Mouse (Mus musculus): ENCODE measurements around the gene Atxn10. TPM values are rescaled to one million over a fixed set of nuclear protein-coding genes. Genes with fewer than 3 reads are reported as not detected.

Atxn10 gene
- polyA plus RNA-seq, 1 experiment = 281 TPM

DNA sequence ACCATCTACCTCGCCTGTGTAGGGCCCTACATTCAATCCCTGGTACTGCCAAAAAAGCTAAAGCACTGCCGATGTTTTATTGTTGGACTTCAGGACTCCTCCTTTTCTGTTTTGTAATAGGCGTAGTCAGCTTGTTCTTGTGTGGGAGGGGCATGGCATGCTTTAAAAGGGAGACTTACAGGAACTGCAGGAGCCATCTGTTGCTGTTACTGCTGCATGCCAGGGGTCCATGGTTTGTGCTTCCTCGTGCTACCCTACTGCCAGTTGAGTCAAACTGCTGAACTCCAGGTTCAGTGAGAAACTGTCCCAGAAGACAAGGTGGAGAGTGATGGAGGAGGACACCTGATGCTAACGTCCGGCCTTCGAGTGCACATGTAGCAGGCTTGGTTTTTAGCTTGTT, 65.9 kb downstream of the Atxn10 start:
- DNase-seq (ENCODE audit: extremely low spot score in 1 of 2, low spot score in 1 of 2) = peak; percentile 26 to 47

DNA sequence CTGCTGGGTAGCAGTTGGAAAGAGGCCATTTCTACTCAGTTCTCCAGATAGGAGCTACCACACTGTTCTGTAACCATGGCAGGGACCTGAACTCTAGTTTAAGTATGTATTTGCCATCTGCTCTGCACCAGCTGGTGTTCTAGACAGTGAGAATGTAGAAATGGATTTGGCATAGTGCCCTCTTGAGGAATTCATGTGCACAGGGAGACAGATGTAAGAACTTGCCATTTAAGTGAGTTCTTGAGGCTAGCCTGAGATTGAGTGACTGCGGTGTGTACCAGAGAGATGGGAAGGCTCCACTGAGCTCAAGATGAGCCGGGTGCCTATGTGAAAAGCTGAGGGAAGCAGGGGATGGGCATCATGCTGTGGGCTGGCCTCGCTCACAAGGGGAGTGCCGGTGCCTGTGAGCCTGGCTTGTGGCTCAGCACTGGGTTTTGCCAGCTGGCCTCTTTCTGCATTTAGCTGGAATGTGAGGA, 67.2 kb downstream of the Atxn10 start:
- DNase-seq (ENCODE audit: extremely low spot score in 1 of 2, low spot score in 1 of 2) = peak; percentile 94

DNA sequence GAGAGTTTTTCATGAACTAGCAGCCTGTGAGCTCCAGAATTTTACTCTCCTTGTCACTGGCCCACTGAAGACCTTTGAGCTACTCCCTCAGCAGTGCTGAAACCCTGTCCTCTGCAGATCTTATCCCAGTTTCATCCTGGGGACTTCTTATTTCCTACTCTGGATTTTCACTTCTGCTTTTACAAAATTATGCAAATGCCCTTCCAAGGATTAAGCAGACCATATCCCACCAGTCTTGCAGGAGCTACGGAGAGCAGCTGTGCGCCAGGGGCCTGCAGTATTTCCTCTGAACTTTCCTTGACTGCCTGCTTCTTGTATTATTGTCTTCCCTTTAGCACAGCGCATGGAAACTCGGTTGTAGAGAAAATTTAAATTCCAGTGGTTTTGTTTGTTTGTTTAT, 68.7 kb downstream of the Atxn10 start:
- no peak for DNase-seq (ENCODE audit: extremely low spot score in 1 of 2, low spot score in 1 of 2)

DNA sequence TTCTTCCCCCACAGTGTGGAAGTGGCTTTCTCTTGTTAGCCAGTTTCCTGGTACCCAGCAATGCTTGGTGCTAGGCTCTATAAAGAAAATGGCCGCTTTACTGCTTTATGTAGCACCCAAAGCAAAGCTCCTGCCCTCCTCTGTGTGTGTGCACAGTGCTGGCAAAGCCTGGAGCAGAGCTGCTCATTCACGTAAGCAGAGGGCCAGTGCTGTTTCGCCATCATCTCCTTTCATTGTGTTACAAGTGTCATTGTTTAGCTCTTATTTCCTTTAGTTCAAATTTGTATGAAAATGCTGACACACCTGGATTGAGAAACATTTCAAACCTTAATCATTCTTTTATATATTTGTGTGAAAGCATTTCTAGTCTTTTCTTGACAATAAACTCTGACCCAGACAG, 69.5 kb downstream of the Atxn10 start:
- no peak for DNase-seq (ENCODE audit: extremely low spot score in 1 of 2, low spot score in 1 of 2)

GRCm38 (mm10) chr15:85406846-85407245, 70.8 kb downstream of the Atxn10 start:
- DNase-seq (ENCODE audit: extremely low spot score in 1 of 2, low spot score in 1 of 2) = no peak

- no peak for DNase-seq (ENCODE audit: extremely low spot score in 1 of 2, low spot score in 1 of 2)
Observed at GRCm38 (mm10) chr15:85407342-85407741, 71.3 kb downstream of the Atxn10 start.

DNA sequence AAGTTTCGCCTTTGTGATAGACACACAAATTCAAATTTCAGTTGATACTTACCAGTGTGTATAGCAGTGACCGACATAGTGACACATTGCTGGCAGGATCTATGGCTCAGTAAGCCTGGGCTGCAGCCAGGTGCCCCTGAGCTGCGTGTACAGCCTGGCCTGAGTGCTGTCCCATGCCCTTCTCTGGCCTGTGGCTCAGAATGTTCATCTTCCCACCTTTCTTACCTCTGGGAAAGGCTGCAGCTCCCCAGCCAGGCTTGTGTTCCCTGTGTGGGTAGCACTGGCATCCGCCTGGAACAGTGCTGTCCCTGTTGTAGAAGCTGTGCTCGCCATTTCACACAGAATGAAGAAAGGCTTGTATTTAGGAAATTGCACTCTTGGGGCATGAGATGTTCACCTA, 72.7 kb downstream of the Atxn10 start:
- peak in 1 of 2 experiments; percentile 20 for DNase-seq (ENCODE audit: extremely low spot score in 1 of 2, low spot score in 1 of 2)

GRCm38 (mm10) chr15:85409245-85409783, 73.3 kb downstream of the Atxn10 start:
- DNase-seq (ENCODE audit: extremely low spot score in 1 of 2, low spot score in 1 of 2) = no peak

DNA sequence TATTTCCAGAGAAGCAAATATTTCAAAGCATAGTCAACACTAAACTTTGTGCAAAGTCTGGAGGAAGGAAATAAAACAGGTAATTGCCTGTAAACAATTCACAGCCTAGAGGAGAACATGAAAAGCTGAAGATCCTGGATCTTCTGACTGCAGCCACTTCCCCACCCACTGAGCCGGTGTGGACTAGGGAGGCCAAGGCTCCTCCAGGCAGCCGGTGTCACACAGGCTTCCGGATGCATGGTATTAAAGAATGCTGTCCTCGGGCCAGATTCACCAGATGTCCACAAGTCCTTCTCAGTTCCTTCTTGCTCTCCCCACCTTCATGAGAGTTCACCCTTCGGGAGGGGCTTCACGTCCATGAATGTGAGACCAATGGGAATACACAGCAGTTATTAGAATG, 73.8 kb downstream of the Atxn10 start:
- no peak for DNase-seq (ENCODE audit: extremely low spot score in 1 of 2, low spot score in 1 of 2)

DNA sequence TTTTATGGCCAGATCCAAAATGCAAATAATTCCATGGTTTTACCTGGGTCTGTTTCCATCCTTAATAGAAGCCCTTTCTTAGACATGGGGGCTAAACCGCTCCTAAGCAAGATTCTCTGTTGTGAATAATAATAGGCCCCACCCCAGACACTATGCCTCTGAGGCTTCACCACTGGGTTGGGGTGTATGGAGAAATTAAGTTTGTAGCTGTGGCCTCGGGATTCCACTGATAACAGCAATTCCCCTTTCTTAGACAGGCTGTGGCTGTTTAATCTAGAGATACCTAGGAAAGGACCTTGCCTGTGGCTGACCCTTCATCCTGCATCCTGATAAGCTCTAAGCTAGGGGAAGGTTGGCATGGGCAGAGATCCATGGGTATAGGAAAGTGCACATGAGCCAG, 78.6 kb downstream of the Atxn10 start:
- no peak for DNase-seq (ENCODE audit: extremely low spot score in 1 of 2, low spot score in 1 of 2)

GRCm38 (mm10) chr15:85420686-85421085, 84.6 kb downstream of the Atxn10 start:
- DNase-seq (ENCODE audit: extremely low spot score in 1 of 2, low spot score in 1 of 2) = no peak

DNA sequence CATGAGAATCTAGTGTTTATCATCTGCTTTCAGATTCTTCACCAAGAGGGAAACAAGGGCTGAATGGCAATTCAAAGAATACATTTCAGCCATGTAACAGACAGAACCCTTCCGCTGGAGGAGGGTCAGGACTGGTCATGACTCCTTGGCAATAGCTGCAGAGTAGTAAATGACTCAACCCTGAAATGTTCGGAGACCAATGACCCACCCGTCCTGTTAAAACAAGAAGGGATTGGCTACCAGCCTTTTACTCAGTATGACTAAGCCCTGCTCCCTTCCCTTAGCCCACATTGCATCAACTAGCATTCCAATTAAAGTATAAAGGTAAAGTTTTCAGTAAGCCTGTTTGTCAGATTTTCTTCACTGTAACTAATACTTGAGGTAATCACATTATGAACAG, 88.2 kb downstream of the Atxn10 start:
- no peak for DNase-seq (ENCODE audit: extremely low spot score in 1 of 2, low spot score in 1 of 2)

GRCm38 (mm10) chr15:85428140-85428539, 92.1 kb downstream of the Atxn10 start:
- peak; percentile 53 to 71 for DNase-seq (ENCODE audit: extremely low spot score in 1 of 2, low spot score in 1 of 2)

- DNase-seq (ENCODE audit: extremely low spot score in 1 of 2, low spot score in 1 of 2) = no peak
Observed at GRCm38 (mm10) chr15:85442568-85442967, 106.5 kb downstream of the Atxn10 start.

GRCm38 (mm10) chr15:85446652-85447051, 110.6 kb downstream of the Atxn10 start:
- no peak for DNase-seq (ENCODE audit: extremely low spot score in 1 of 2, low spot score in 1 of 2)

DNA sequence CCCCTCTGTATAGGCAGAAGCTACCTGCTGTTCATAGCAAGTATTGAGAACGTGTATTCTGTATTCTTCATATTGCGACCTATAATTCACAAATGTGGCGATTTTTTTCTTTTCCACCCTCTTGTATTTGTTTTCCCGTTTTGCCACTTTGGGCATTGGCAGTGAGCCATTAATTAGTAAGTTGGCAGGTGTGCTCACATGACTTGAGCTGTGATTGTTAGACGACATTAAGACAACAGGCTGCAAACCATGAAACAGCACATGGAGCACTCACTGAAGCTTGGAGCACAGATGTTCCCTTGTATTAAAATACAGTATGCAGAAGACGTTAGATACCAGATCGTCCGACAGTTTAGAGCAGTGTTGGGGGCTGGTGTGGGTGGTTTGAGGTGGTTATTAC, 120.8 kb downstream of the Atxn10 start:
- DNase-seq (ENCODE audit: extremely low spot score in 1 of 2, low spot score in 1 of 2) = no peak

- no peak for DNase-seq (ENCODE audit: extremely low spot score in 1 of 2, low spot score in 1 of 2)
Observed at GRCm38 (mm10) chr15:85457838-85458237, 121.8 kb downstream of the Atxn10 start.

DNA sequence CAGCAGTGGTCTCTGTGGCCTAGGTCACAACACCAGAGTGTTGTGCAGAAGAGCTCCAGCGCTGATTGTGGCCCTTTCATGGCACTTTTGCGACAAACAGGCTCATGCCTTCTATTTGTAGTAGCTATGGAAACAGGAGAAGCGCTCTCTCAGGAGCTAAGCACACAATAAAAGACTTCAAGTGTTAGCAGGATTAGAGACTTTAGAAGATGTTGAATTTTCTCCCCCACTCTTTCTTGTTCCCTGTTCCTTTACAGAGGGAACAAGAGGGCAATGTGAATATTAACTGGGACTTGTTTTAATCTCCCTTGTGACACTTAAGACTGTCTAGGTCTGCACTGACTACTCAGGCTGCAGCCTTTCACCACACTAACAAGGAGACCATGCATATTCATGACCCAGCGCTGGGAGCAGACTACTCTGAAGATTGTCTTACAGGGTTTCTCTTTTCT, 122.6 kb downstream of the Atxn10 start:
- no peak for DNase-seq (ENCODE audit: extremely low spot score in 1 of 2, low spot score in 1 of 2)

DNA sequence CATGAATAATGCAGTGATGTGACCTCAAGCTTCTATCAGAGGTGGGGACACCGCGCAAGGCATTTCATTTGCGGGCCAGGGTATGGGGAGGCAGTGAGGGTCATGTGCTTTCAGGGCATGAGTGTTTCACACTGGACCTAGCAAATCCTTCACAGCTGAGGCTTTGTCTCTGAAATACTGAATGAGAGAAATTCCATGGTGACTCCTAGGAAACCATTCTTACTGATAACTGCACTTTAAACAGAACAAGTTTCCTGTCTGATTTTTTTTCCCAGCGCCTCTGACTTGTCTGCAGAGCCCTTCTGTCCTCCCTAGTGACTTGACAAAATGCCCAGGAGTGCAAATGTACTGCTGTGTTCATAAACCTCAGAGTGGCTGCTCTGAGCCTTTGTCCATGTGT, 125.5 kb downstream of the Atxn10 start:
- no peak for DNase-seq (ENCODE audit: extremely low spot score in 1 of 2, low spot score in 1 of 2)

DNA sequence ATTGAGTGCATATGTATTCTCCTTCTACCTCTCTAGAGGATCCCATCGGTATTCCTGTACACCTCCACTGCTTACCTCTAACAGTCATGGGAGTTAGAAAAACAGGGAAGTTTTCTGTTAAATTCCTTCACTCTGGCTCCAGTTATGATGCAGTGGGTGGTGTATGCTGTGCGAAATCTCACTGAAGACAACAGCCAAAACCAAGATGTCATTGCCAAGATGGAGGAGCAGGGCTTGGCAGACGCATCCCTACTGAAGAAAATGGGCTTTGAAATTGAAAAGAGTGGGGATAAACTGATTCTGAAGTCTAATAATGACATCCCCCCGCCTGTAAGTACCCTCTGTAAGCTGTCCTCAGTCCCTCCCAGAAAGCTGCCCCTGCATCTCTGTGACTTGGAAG, 126.1 kb downstream of the Atxn10 start:
- peak; percentile 36 to 71 for DNase-seq (ENCODE audit: extremely low spot score in 1 of 2, low spot score in 1 of 2)

DNA sequence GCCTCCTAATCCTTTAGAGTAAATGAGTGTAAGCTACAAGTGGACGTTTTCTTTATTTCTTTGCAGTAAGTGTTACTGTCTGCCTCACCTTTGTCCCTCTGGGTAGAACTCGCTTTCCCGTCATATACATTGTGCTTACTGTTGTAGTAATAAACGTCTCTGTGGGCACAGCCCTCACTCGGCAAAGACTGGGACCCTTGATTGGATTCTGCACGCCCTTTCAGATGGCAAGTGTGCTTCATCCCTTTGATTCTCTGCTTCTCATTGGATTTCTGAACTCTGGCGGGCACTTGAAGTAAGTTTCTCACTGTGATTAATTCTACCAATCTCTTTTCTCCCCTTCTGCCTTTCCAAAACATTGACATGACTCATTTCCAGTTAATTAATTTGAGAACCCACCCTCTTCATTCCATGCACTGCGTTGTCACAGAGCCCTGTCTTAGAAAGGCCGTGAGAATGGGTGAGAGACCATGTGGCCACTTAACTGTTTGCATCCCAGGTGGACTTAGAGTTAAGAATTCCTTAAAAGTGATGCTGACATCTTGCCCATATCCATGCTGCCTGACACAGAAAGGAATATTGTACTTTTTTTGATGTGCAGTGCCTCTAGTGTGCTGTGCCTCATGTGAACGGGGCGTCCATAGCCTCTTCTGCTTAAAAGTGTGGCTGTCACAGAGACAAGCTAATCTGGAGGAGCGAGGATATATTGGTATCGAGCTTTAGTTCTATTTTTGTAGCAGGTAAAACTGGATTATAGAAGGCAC, 127.2 kb downstream of the Atxn10 start:
- no peak for DNase-seq (ENCODE audit: extremely low spot score in 1 of 2, low spot score in 1 of 2)

DNA sequence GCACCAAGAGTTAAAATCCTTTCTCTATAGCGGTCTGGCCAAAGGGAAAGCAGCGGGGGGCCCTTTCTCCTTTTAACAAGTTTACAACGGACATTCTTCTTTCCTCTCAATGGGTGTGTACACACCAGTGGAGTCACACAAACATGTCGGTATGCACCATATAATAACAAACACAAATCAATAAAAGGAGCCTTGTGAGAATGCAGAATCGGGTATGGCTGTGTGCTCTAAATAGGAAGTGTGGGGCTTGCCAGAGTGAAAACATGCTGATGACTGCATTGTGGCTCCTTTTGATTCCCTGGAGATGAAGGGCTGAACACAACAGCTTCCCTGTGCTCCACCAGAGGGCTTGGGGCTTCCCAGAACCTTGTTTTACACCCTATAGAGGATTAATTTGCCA, 128.1 kb downstream of the Atxn10 start:
- no peak for DNase-seq (ENCODE audit: extremely low spot score in 1 of 2, low spot score in 1 of 2)

Data from frontal cortex, adult 2 months (tissue).